Mouse (Mus musculus) neural tube, embryonic 14.5 days (tissue): ENCODE measurements around the gene R3hdm2. TPM values are rescaled to one million over a fixed set of nuclear protein-coding genes. Genes with fewer than 3 reads are reported as not detected.

ENCODE experiments used
- ATAC-seq: fragments of 200-750 bp; cut with Nextera tagmentation; 2 replicates; pipeline ENCODE4 v1.8.0; 2017; ENCODE audit warnings: low read depth, mild to moderate bottlenecking, moderate TSS enrichment, moderate library complexity
- H3K27ac ChIP-seq: fragments of 300-500 bp; sonication (generic); 2 replicates; pipeline ENCODE4 v1.5.1; 2014; ENCODE audit warnings: low read depth, mild to moderate bottlenecking, control low read depth, low read length, moderate library complexity, mixed read lengths
- H3K27me3 ChIP-seq: fragments of 300-500 bp; sonication (generic); 2 replicates; pipeline ENCODE4 v1.6.1; 2014; ENCODE audit warnings: low read length; ENCODE audit not compliant: control insufficient read depth, insufficient read depth
- H3K36me3 ChIP-seq: fragments of 300-500 bp; sonication (generic); 2 replicates; pipeline ENCODE4 v1.6.1; 2014; ENCODE audit warnings: low read length, mixed read lengths; ENCODE audit not compliant: control insufficient read depth, insufficient read depth
- H3K4me1 ChIP-seq: fragments of 300-500 bp; sonication (generic); 2 replicates; pipeline ENCODE4 v1.6.1; 2014; ENCODE audit warnings: low read length; ENCODE audit not compliant: control insufficient read depth, insufficient read depth
- H3K4me2 ChIP-seq: fragments of 300-500 bp; sonication (generic); 2 replicates; pipeline ENCODE4 v1.6.1; 2014; ENCODE audit warnings: mild to moderate bottlenecking, low read depth, low read length, control low read depth
- H3K4me3 ChIP-seq: fragments of 300-500 bp; sonication (generic); 2 replicates; pipeline ENCODE4 v1.5.1; 2014; ENCODE audit warnings: low read depth, low read length, control low read depth, mixed read lengths
- H3K9ac ChIP-seq: fragments of 300-500 bp; sonication (generic); replicated peaks from 2 replicates; pipeline ENCODE4 v1.6.1; 2014; ENCODE audit warnings: low read depth, mild to moderate bottlenecking, control low read depth, low read length, mixed read lengths
- H3K9me3 ChIP-seq: fragments of 300-500 bp; sonication (generic); 2 replicates; pipeline ENCODE4 v1.6.1; 2016; ENCODE audit warnings: low read length; ENCODE audit not compliant: control insufficient read depth
- WGBS: fragments of 180-500 bp; shearing (Covaris S2); extraction: QIAGEN DNeasy Blood & Tissue Kit; methylation state at CpG from one replicate; pipeline ENCODE4 v1.1.7; 2014; 5-methylcytosine and 5-hydroxymethylcytosine counted together
- polyA plus RNA-seq: library from polyadenylated mRNA; unstranded; fragments of >200 nt; fragmentation: Nextera tagmentation; extraction: Ambion mirVana; gene quantifications from 2 replicates; pipeline ENCODE4 v1.2.1, GENCODE M21; 2014

Gene R3hdm2
- polyA plus RNA-seq, 1 experiment from 2014 or later: 36.2 TPM

DNA sequence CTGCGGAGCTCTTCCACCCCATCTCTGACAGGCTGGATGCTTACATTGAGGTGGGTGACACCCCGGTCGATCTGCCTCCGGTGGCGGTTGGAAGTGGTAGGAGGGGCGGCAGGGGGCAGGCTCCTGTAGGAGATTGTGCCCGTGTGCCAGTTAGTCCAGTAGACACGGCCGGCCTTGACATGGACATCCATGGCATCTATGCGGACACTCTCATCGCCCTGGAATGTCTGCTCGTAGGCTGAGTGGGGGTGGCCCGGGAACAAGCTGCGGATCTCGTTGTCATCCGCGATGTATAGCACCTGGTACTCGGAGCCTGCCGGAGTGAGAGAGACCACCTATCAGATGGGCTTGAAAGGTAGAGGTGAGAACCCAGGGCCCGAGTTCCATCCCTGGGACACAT, 164.2 kb downstream of the R3hdm2 start:
- H3K4me2 ChIP-seq: no peak overlapping the region
- no peaks in the 10 kb centered on the region for H3K9me3 ChIP-seq
- no peak for ATAC-seq
- no peak overlapping the region for H3K4me3 ChIP-seq
- H3K36me3 ChIP-seq: peaks cover 85% of the 10 kb centered on the region
- 96% methylated on average over 20 of the region's 20 CpGs for WGBS
- no peaks in the 10 kb centered on the region for H3K4me1 ChIP-seq
- no peak overlapping the region for H3K27ac ChIP-seq
- H3K27me3 ChIP-seq: no peaks in the 10 kb centered on the region
- no peak overlapping the region for H3K9ac ChIP-seq

DNA sequence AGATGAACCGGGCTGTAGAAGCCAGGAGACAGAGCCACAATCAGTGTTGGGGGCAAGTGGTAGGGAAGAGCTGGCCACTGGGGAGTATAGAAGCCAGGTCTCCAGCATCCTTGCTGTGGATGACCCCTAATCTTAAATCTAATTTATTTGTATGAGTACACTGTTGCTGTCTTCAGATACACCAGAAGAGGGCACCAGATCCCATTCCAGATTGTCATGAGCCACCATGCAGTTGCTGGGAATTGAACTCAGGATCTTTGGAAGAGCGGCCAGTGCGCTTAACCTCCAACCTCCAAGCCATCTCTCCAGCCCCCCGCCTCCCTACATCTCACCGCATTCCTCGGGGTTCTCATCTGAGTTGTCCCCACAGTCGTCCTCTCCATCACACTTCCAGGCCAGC, 166.4 kb downstream of the R3hdm2 start:
- no peak overlapping the region for H3K27ac ChIP-seq
- H3K4me1 ChIP-seq: no peaks in the 10 kb centered on the region
- no peak for ATAC-seq
- peaks cover 86% of the 10 kb centered on the region for H3K36me3 ChIP-seq
- no peak overlapping the region for H3K9ac ChIP-seq
- WGBS: 92% methylated on average over 7 of the region's 7 CpGs
- no peaks in the 10 kb centered on the region for H3K9me3 ChIP-seq
- H3K4me3 ChIP-seq: no peak overlapping the region
- no peak overlapping the region for H3K4me2 ChIP-seq
- no peaks in the 10 kb centered on the region for H3K27me3 ChIP-seq

DNA sequence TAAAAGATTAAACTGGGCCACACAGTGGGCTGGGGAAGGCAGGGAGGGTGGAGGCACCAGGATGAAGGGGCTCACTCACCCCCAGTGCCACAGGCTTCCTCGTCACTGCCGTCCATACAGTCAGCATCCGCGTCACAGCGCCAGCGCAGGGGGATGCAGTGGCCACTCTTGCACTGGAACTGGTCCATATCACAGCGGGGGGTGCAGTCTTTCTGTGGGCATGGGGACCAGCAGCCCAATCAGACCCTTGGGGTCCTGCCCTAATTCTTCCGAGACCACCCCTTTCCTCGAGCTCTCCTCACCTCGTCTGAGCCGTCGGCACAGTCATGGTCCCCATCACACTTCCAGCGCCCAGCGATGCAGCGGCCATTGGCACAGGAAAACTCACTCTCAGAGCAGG, 168.1 kb downstream of the R3hdm2 start:
- no peak for ATAC-seq
- Histone ChIP-seq H3K4me2 (no peak overlapping the region), H3K27ac (no peak overlapping the region), H3K36me3 (peaks cover 86% of the 10 kb centered on the region), H3K27me3 (no peaks in the 10 kb centered on the region), H3K4me1 (no peaks in the 10 kb centered on the region), H3K4me3 (no peak overlapping the region), H3K9me3 (no peaks in the 10 kb centered on the region), H3K9ac (no peak overlapping the region)
- WGBS: 93% methylated on average over 15 of the region's 15 CpGs

Other genes starting within 250 kb of the R3hdm2 start
- gene B4galnt1, start 215.1 kb upstream of the R3hdm2 start, polyA plus RNA-seq: 79.3 and 93.4 TPM in 2 replicates
- gene Slc26a10, start 199.7 kb upstream of the R3hdm2 start, polyA plus RNA-seq: 0.80 and 1.3 TPM in 2 replicates
- 24.2 and 31.0 TPM in 2 replicates for gene Arhgef25, start 190.2 kb upstream of the R3hdm2 start, polyA plus RNA-seq
- gene Dtx3, start 184.6 kb upstream of the R3hdm2 start, polyA plus RNA-seq: 224 and 231 TPM in 2 replicates
- 15.5 and 18.1 TPM in 2 replicates for gene Pip4k2c, start 168.7 kb upstream of the R3hdm2 start, polyA plus RNA-seq
- gene Kif5a, start 117.0 kb upstream of the R3hdm2 start, polyA plus RNA-seq: 117 and 147 TPM in 2 replicates
- gene Dctn2, start 114.0 kb upstream of the R3hdm2 start, polyA plus RNA-seq: 298 and 305 TPM in 2 replicates
- 16.1 and 17.4 TPM in 2 replicates for gene Mbd6, start 91.3 kb upstream of the R3hdm2 start, polyA plus RNA-seq
- gene Mars, start 68.5 kb upstream of the R3hdm2 start, polyA plus RNA-seq: 117 and 123 TPM in 2 replicates
- gene Arhgap9, start 58.4 kb upstream of the R3hdm2 start, polyA plus RNA-seq: 0.42 and 1.1 TPM in 2 replicates
- 0.87 and 1.5 TPM in 2 replicates for gene Gli1, start 38.4 kb upstream of the R3hdm2 start, polyA plus RNA-seq
- gene Inhbe, start 25.9 kb upstream of the R3hdm2 start, polyA plus RNA-seq: 0.05 and 0.09 TPM in 2 replicates
- not detected in 2 replicates for gene Inhbc, start 9.9 kb upstream of the R3hdm2 start, polyA plus RNA-seq
- gene Stac3, start 121.4 kb downstream of the R3hdm2 start, polyA plus RNA-seq: 0.31 TPM in 1 of 2 replicates, not detected in the other
- 9.7 and 13.5 TPM in 2 replicates for gene Ndufa4l2, start 134.6 kb downstream of the R3hdm2 start, polyA plus RNA-seq
- gene Shmt2, start 142.1 kb downstream of the R3hdm2 start, polyA plus RNA-seq: 44.9 and 46.8 TPM in 2 replicates
- gene Nxph4, start 154.2 kb downstream of the R3hdm2 start, polyA plus RNA-seq: 80.1 and 80.4 TPM in 2 replicates
- 110 and 125 TPM in 2 replicates for gene Lrp1, start 240.8 kb downstream of the R3hdm2 start, polyA plus RNA-seq